Mouse (Mus musculus) lung, adult 2 months (tissue): ENCODE measurements around the gene Grm8.

Experiments
- CTCF ChIP-seq: fragments of 200-500 bp; IDR thresholded peaks from 2 replicates; pipeline ENCODE4 v1.5.1; 2011; ENCODE audit warnings: mild to moderate bottlenecking, low read length, control low read depth; ENCODE audit not compliant: insufficient read depth
- POLR2A ChIP-seq: fragments of 200-500 bp; IDR thresholded peaks from 2 replicates; pipeline ENCODE4 v1.6.1; 2011; ENCODE audit warnings: low read depth, mild to moderate bottlenecking, control low read depth, low read length, borderline replicate concordance; ENCODE audit errors: extremely low read depth

- TF ChIP-seq CTCF = no peak
- TF ChIP-seq POLR2A = no peak
Observed at GRCm38 (mm10) chr6:27348272-27348671, 786.7 kb downstream of the Grm8 start.
